Mouse (Mus musculus): ENCODE data around the gene Radil.

DNA sequence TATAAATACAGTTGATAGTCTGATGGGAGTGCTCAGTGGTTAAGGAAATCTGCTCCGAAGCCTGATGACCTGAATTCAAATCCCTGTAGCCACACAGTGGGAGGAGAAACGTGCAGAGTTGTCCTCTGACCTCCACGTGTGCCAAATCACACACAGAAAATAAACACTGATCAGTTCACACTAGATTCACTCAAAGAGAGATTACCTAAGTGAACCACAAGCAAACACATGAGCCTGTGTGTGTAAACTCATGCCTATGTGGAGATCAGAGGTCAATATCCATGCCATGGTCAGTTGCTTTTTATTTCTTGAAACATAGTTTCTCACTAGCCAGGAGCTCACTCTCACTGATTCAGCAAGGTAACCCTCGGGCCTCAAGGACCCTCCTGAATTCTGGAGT, 30.5 kb downstream of the Radil start:
- TF ChIP-seq CTCF (conservative IDR thresholded peaks at IDR 0.05 in 1 of 2, IDR thresholded peaks at IDR 0.05 in 1 of 2; ENCODE audit: low read depth in 2 of 2, low read length in 2 of 2) (no peak), MEF2A (IDR thresholded peaks at IDR 0.05; ENCODE audit: borderline replicate concordance, low read depth, low read length) (no peak), NELFE (IDR thresholded peaks at IDR 0.05; ENCODE audit: low read depth, low read length) (no peak), SMC3 (IDR thresholded peaks at IDR 0.05; ENCODE audit: low read depth, low read length) (no peak), ETS1 (conservative IDR thresholded peaks at IDR 0.05; ENCODE audit: low read depth, low read length) (no peak), MYC (IDR thresholded peaks at IDR 0.05; ENCODE audit: low read depth, low read length) (no peak), EP300 (IDR thresholded peaks at IDR 0.05; ENCODE audit: low read length) (no peak), HCFC1 (IDR thresholded peaks at IDR 0.05; ENCODE audit: low read depth, low read length) (no peak), USF1 (IDR thresholded peaks at IDR 0.05; ENCODE audit: low read depth, low read length) (no peak), TCF12 (IDR thresholded peaks at IDR 0.05; ENCODE audit: low read depth, low read length) (no peak), POLR2AphosphoS2 (IDR thresholded peaks at IDR 0.05; ENCODE audit: low read depth, low read length) (no peak), TBP (conservative IDR thresholded peaks at IDR 0.05; ENCODE audit: low read depth, low read length) (no peak), USF2 (conservative IDR thresholded peaks at IDR 0.05; ENCODE audit: low read depth, low read length) (no peak), RCOR1 (conservative IDR thresholded peaks at IDR 0.05; ENCODE audit: low read depth, low read length) (no peak)
